Mouse (Mus musculus) mouse trophoblast stem cell (cell line): ENCODE measurements around the gene Med11.
"Not testable (repeated sequence)": the region's sequence is repeated elsewhere in the genome, so short reads cannot be mapped to it uniquely, and the experiment has no call there.

Source experiments
- in situ Hi-C, 2 experiments: fragments of 300-500 bp; cut with MseI, MboI; formaldehyde crosslinking; loops; 2 replicates in 1 of 2; 3 replicates in 1 of 2; pipeline ENCODE4 v1.15.1; 2025

The Med11 gene

DNA sequence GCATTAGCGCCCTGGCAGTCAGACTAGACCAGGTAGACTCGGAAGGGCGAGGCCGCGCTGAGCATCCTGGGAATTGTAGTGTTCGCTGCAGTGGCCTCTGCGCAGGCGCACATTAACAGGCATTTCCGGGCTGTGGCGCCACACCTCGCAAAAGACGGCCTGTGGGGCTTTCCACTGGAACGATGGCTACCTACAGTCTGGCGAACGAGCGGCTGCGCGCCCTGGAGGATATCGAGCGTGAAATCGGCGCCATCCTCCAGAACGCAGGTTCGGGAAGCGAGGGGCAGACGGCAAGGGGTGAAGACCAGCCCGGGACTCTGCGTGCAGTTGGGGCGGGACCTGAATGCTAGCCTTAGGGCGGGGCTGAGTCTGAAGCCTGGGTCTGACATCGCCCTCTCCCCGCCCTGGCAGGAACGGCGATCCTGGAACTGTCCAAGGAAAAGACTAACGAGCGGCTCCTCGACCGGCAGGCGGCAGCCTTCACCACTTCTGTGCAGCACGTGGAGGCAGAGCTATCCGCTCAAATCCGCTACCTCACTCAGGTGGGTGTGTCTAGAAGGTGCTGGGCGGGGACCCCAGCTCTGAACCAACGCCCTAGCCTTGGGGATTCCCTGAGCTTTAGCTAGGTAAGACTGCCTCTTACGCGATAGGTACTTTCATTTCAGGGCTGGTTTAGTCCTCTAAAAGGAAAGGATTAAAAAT is at the start of gene Med11:
Gene Med11, plus strand, starts transcription at position 123 of the 702 bp plus-strand sequence.
- in situ Hi-C loops = no loop called here

- in situ Hi-C loops = no loop called here
Measured at GRCm38 (mm10) chr11:70403598-70403997, 48.1 kb upstream of the Med11 start.

- in situ Hi-C loops = loop anchor here (5.0 to 10.0 kb wide), 2 partner anchors 93 to 205 kb away; partner anchors contain the start of genes 4930544D05Rik (in 1 of the 2) and Chrne (in 1 of the 2)
Measured at GRCm38 (mm10) chr11:70409594-70410296, 42.0 kb upstream of the Med11 start, which contains the start of gene Pelp1. Gene Pelp1, minus strand, starts transcription at chr11:70410031.

DNA sequence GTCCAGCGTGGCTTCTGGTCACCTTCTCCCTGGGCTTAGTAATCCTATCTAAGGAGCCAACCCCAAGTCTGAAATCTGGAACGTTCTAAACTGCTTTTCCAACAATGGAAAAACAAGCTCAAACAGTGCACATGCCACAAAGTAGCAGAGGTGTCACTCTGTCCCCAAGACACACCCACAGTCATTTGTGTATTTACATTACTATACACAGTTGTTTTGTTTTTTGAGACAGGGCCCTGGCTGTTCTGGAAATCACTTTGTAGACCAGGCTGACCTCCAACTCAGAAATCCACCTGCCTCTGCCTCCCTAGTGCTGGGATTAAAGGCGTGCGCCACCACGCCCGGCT is 41.4 kb upstream of the Med11 start:
- in situ Hi-C loops = loop anchor here (5.0 to 10.0 kb wide), 2 partner anchors 92 to 205 kb away; partner anchors contain the start of genes 4930544D05Rik (in 1 of the 2) and Chrne (in 1 of the 2)

GRCm38 (mm10) chr11:70412591-70412990 is 39.1 kb upstream of the Med11 start:
- in situ Hi-C loops = loop anchor here (5.0 to 10.0 kb wide), 2 partner anchors 90 to 202 kb away; partner anchors contain the start of genes 4930544D05Rik (in 1 of the 2) and Chrne (in 1 of the 2)

DNA sequence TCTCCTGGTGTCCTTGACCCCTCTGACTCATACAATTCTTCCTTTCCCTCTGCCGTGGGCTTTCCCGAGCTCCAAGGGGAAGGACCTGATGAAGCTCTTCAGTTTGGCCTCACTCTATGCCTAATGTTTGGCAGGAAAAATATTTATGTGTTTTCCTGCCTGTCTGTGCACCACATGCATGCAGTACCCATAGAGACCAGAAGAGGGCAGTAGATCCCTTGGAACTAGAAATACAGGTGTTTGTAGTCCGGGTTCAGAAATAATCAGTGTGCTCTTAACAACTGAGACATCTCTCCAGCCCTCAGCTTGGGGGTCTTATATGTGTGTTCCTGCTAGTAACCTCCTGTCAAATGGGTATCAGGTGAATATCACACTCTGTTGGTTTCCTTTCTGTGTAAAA is 37.8 kb upstream of the Med11 start:
- in situ Hi-C loops = loop anchor here (5.0 to 10.0 kb wide), 2 partner anchors 88 to 201 kb away; partner anchors contain the start of genes 4930544D05Rik (in 1 of the 2) and Chrne (in 1 of the 2)

GRCm38 (mm10) chr11:70418199-70418598 is 33.5 kb upstream of the Med11 start:
- in situ Hi-C loops = loop anchor here in 1 of 2 experiments (5.0 to 10.0 kb wide), 2 partner anchors 89 to 197 kb away; partner anchors contain the start of genes 4930544D05Rik, Chrne and Tm4sf5

DNA sequence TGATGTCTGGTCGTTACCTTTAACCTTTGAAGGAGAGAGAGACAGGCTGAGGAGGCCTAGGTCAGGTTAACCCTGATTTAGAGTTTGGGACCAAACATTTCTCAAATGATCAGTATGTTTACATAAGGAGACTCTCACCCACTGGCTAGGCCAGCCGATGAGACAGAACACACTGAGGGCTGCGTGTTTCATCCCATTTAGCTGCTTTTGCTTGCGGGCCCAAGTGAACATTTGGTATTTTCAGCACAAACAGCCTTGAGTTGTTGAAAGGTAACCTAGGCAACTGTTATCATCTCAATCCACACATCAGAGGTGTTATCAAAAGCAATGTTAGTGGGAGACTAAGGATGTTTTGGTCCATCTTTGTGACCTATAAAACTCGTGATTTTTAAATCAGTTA is 32.2 kb upstream of the Med11 start:
- in situ Hi-C loops = loop anchor here in 1 of 2 experiments (5.0 to 10.0 kb wide), 2 partner anchors 88 to 195 kb away; partner anchors contain the start of genes 4930544D05Rik, Chrne and Tm4sf5

DNA sequence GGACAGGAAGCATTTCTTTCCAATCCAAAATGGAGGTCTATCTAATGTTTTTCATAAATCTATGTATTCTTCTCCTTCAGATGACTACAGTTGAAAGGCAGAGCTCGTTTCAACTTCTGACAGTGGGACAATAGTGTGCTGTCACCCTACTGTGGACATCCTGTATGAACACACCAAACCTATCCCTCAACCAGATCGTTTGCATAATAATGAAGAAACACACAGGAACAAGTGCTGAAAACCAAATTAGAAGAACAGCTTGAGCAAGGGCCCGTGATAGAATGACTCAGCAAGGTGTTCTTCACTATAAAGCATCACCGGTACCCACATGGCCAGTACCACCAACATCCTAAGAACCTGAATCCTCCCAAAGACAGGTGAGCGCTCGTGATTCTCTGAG is 25.1 kb upstream of the Med11 start:
- in situ Hi-C loops = not testable (repeated sequence)

DNA sequence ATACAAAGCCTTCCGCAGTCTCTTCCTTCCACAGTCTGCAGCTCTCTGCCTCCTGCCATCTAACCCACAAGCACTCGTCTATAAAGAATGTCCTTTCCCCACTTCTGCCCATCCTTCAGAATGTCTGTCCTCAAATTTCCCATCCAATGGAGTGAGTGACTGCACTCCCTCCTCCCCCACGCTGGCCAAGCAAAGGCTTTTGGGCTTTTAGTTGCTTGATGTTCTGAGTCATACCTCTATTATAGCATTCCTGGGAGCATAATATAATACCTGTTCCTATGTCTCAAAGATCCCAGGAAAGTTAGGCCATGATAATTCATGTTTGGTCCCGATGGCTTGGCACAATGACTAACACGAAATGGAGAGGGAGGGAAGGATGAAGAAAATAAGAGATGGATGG is 20.1 kb upstream of the Med11 start:
- in situ Hi-C loops = no loop called here

GRCm38 (mm10) chr11:70432048-70432894 is 19.4 kb upstream of the Med11 start, which contains the start of gene Arrb2:
Gene Arrb2, plus strand, starts transcription at chr11:70432635.
- in situ Hi-C loops = no loop called here

- in situ Hi-C loops = no loop called here
Measured at GRCm38 (mm10) chr11:70432895-70433568, 18.7 kb upstream of the Med11 start.

- in situ Hi-C loops = no loop called here
Measured at GRCm38 (mm10) chr11:70433569-70433943, 18.2 kb upstream of the Med11 start.

- in situ Hi-C loops = no loop called here
Measured at GRCm38 (mm10) chr11:70433951-70434350, 17.8 kb upstream of the Med11 start.

DNA sequence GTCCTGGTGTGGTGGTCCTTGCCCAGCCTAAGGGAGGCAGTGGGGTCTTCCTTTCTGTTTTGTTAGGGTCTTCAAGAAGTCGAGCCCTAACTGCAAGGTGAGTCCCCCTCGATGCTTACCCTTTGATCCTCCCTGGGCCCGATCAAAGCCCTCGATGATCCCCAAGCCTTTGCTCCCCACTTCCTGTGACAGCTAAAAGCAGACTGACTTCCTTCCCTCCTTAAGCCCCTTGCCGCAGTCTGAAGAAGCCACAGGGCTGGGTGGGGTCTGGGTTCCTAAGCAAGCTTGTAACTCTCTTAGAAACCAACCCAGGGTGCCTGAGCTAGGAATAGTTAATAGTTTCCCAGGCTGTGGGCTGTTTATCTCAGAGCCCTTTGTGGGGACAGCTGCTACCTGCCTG is 16.2 kb upstream of the Med11 start:
- in situ Hi-C loops = no loop called here

- in situ Hi-C loops = no loop called here
Measured at GRCm38 (mm10) chr11:70437426-70437825, 14.3 kb upstream of the Med11 start.

- in situ Hi-C loops = no loop called here
Measured at GRCm38 (mm10) chr11:70438728-70439374, 12.9 kb upstream of the Med11 start.

DNA sequence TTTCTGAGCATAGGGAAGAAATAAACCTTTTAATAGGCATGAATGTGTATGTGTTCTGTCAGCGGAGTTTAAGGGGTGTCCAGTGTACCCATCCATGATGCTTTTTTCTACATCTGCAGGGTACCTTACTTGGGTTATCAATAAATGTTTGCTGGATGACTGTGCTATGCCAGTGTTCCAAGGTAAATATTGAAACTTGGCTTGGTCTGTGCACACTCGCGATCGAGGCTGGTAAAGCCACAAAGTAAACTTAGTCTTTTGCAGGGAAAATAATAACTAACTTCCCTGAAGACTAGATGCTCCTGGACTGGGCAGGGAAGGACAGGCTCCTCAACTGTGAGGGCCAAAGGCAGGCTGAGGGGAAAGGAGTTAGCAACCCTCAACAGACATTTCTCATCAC is 11.1 kb upstream of the Med11 start:
- in situ Hi-C loops = no loop called here

- in situ Hi-C loops = no loop called here
Measured at GRCm38 (mm10) chr11:70441882-70442281, 9.8 kb upstream of the Med11 start.

- in situ Hi-C loops = no loop called here
Measured at GRCm38 (mm10) chr11:70443964-70444363, 7.8 kb upstream of the Med11 start.
